Mouse (Mus musculus) liver, adult 2 months (tissue): ENCODE data around the gene Aip.

Source experiments
- CTCF ChIP-seq: fragments of 200-500 bp; IDR thresholded peaks from 2 replicates; pipeline ENCODE4 v1.5.1; 2011; ENCODE audit warnings: low read depth, low read length, control low read depth
- POLR2A ChIP-seq: fragments of 200-500 bp; IDR thresholded peaks from 2 replicates; pipeline ENCODE4 v1.6.1; 2011; ENCODE audit warnings: low read length, control low read depth; ENCODE audit not compliant: insufficient read depth; ENCODE audit errors: extremely low read depth

GRCm38 (mm10) chr19:4126759-4127495, 1.3 kb upstream of the Aip start:
- no peak for TF ChIP-seq CTCF
- no peak for TF ChIP-seq POLR2A
